Mouse (Mus musculus) MEL (cell line): ENCODE data around the gene Rbfox2. TPM values are rescaled to one million over a fixed set of nuclear protein-coding genes. Genes with fewer than 3 reads are reported as not detected.
A peak's percentile ranks its signal among the peaks of the same experiment; 100 is the strongest.

Experiments used
- DNase-seq: peaks from one replicate; pipeline ENCODE4 v3.0.0; 2011; ENCODE audit warnings: low read depth, low spot score
- H3K27ac ChIP-seq: 2 replicates; pipeline ENCODE4 v1.5.1; 2012; ENCODE audit warnings: low read depth, mild to moderate bottlenecking, control low read depth, low read length, moderate library complexity; ENCODE audit not compliant: control insufficient read depth
- H3K27me3 ChIP-seq, 2 experiments: fragments of 150-350 bp in 1 of 2; sonication (generic) in 1 of 2; 2 replicates each; pipeline ENCODE4 v1.6.1; 2012; ENCODE audit warnings: low read length in 2 of 2, mild to moderate bottlenecking in 2 of 2, improper control_type of control experiment in 1 of 2, moderate library complexity in 1 of 2; ENCODE audit not compliant: insufficient read depth in 2 of 2, control insufficient read depth in 1 of 2
- H3K36me3 ChIP-seq, 2 experiments: 2 replicates each; pipeline ENCODE4 v1.6.1; 2012 to 2014; ENCODE audit warnings: low read length in 2 of 2, improper control_type of control experiment in 1 of 2, inconsistent platforms in 1 of 2, mild to moderate bottlenecking in 1 of 2; ENCODE audit not compliant: insufficient read depth in 2 of 2, control insufficient read depth in 1 of 2
- H3K4me1 ChIP-seq, 2 experiments: fragments of 150-350 bp in 1 of 2; sonication (generic) in 1 of 2; 2 replicates each; pipeline ENCODE4 v1.6.1; 2012; ENCODE audit warnings: low read length in 2 of 2, improper control_type of control experiment in 1 of 2, mild to moderate bottlenecking in 1 of 2; ENCODE audit not compliant: insufficient read depth in 2 of 2, control insufficient read depth in 1 of 2
- H3K4me3 ChIP-seq, 2 experiments: fragments of 150-350 bp in 1 of 2; sonication (generic) in 1 of 2; 2 replicates each; pipeline ENCODE4 v1.5.1; 2012; ENCODE audit warnings: low read depth in 2 of 2, low read length in 2 of 2, mild to moderate bottlenecking in 2 of 2, moderate library complexity in 2 of 2, control low read depth in 1 of 2, improper control_type of control experiment in 1 of 2; ENCODE audit not compliant: control insufficient read depth in 1 of 2, insufficient read depth in 1 of 2
- H3K79me2 ChIP-seq: 2 replicates; pipeline ENCODE4 v1.6.1; 2012; ENCODE audit warnings: mild to moderate bottlenecking, low read length, moderate library complexity; ENCODE audit not compliant: control insufficient read depth, poor library complexity, insufficient read depth
- H3K9ac ChIP-seq: 2 replicates; pipeline ENCODE4 v1.6.1; 2012; ENCODE audit warnings: low read depth, mild to moderate bottlenecking, control low read depth, low read length, moderate library complexity; ENCODE audit not compliant: control insufficient read depth, poor library complexity, severe bottlenecking
- H3K9me3 ChIP-seq: fragments of 150-350 bp; sonication (generic); replicated peaks from 2 replicates; pipeline ENCODE4 v1.6.1; 2012; ENCODE audit warnings: mild to moderate bottlenecking, low read length, improper control_type of control experiment, moderate library complexity; ENCODE audit not compliant: insufficient read depth
- BHLHE40 ChIP-seq: IDR thresholded peaks from 2 replicates; pipeline ENCODE4 v1.6.1; 2012; ENCODE audit warnings: low read depth, mild to moderate bottlenecking, inconsistent platforms, low read length, improper control_type of control experiment, borderline replicate concordance
- CHD1 ChIP-seq: IDR thresholded peaks from 2 replicates; pipeline ENCODE4 v1.6.1; 2012; ENCODE audit warnings: low read depth, mild to moderate bottlenecking, inconsistent platforms, low read length, improper control_type of control experiment
- CHD2 ChIP-seq: IDR thresholded peaks from 2 replicates; pipeline ENCODE4 v1.6.1; 2011; ENCODE audit warnings: low read length, improper control_type of control experiment
- CTCF ChIP-seq, 3 experiments: IDR thresholded peaks in 2 of 3; conservative IDR thresholded peaks in 1 of 3; 2 replicates each; pipeline ENCODE4 v1.5.1; 2011 to 2012; ENCODE audit warnings: low read length in 3 of 3, low read depth in 2 of 3, mild to moderate bottlenecking in 2 of 3, improper control_type of control experiment in 1 of 3, inconsistent platforms in 1 of 3, mixed read lengths in 1 of 3, moderate library complexity in 1 of 3; ENCODE audit not compliant: control insufficient read depth in 1 of 3, insufficient read depth in 1 of 3, poor library complexity in 1 of 3, severe bottlenecking in 1 of 3
- ELF1 ChIP-seq: IDR thresholded peaks from 2 replicates; pipeline ENCODE4 v1.6.1; 2014; ENCODE audit warnings: low read depth, mild to moderate bottlenecking, inconsistent platforms, low read length, improper control_type of control experiment, moderate library complexity
- GATA1 ChIP-seq: IDR thresholded peaks from 2 replicates; pipeline ENCODE4 v1.6.1; 2011; ENCODE audit warnings: low read depth, low read length, improper control_type of control experiment
- JUND ChIP-seq: IDR thresholded peaks from 2 replicates; pipeline ENCODE4 v1.6.1; 2011; ENCODE audit warnings: low read depth, mild to moderate bottlenecking, improper control_type of control experiment, low read length
- MAX ChIP-seq: IDR thresholded peaks from 2 replicates; pipeline ENCODE4 v1.6.1; 2011; ENCODE audit warnings: low read length, improper control_type of control experiment
- MAZ ChIP-seq: IDR thresholded peaks from 2 replicates; pipeline ENCODE4 v1.6.1; 2012; ENCODE audit warnings: low read depth, mild to moderate bottlenecking, inconsistent platforms, low read length, improper control_type of control experiment
- MXI1 ChIP-seq: IDR thresholded peaks from 2 replicates; pipeline ENCODE4 v1.6.1; 2011; ENCODE audit warnings: mild to moderate bottlenecking, low read depth, low read length, improper control_type of control experiment
- NELFE ChIP-seq: IDR thresholded peaks from 2 replicates; pipeline ENCODE4 v1.6.1; 2011; ENCODE audit warnings: low read depth, low read length, improper control_type of control experiment
- POLR2A ChIP-seq, 2 experiments: IDR thresholded peaks; 2 replicates each; pipeline ENCODE4 v1.6.1; 2011 to 2012; ENCODE audit warnings: low read length in 2 of 2, mild to moderate bottlenecking in 2 of 2, control low read depth in 1 of 2, improper control_type of control experiment in 1 of 2, low read depth in 1 of 2, moderate library complexity in 1 of 2; ENCODE audit not compliant: control insufficient read depth in 1 of 2, insufficient read depth in 1 of 2, poor library complexity in 1 of 2
- POLR2AphosphoS5 ChIP-seq: IDR thresholded peaks from 2 replicates; pipeline ENCODE4 v1.6.1; 2012; ENCODE audit warnings: low read depth, borderline replicate concordance, mild to moderate bottlenecking, inconsistent platforms, low read length, moderate library complexity, mixed read lengths
- RAD21 ChIP-seq: IDR thresholded peaks from 2 replicates; pipeline ENCODE4 v1.6.1; 2011; ENCODE audit warnings: mild to moderate bottlenecking, low read depth, low read length, improper control_type of control experiment
- RCOR1 ChIP-seq: IDR thresholded peaks from 2 replicates; pipeline ENCODE4 v1.6.1; 2012; ENCODE audit warnings: low read depth, mild to moderate bottlenecking, inconsistent platforms, low read length, improper control_type of control experiment
- SIN3A ChIP-seq: IDR thresholded peaks from 2 replicates; pipeline ENCODE4 v1.6.1; 2012; ENCODE audit warnings: low read length, improper control_type of control experiment, inconsistent platforms
- SMC3 ChIP-seq: IDR thresholded peaks from 2 replicates; pipeline ENCODE4 v1.6.1; 2011; ENCODE audit warnings: low read depth, low read length, improper control_type of control experiment
- TCF12 ChIP-seq: IDR thresholded peaks from 2 replicates; pipeline ENCODE4 v1.6.1; 2014; ENCODE audit warnings: low read depth, mild to moderate bottlenecking, inconsistent platforms, low read length, improper control_type of control experiment, moderate library complexity
- USF1 ChIP-seq: IDR thresholded peaks from 2 replicates; pipeline ENCODE4 v1.6.1; 2014; ENCODE audit warnings: low read depth, mild to moderate bottlenecking, inconsistent platforms, low read length, improper control_type of control experiment, moderate library complexity
- ZMIZ1 ChIP-seq: IDR thresholded peaks from 2 replicates; pipeline ENCODE4 v1.6.1; 2012; ENCODE audit warnings: low read depth, mild to moderate bottlenecking, inconsistent platforms, low read length, improper control_type of control experiment, moderate library complexity
- polyA plus RNA-seq, 2 experiments: library from polyadenylated mRNA; stranded (reverse) in 1 of 2; unstranded in 1 of 2; fragments of >175 nt in 1 of 2; fragments of >200 nt in 1 of 2; gene quantifications; 2 replicates each; pipeline versions ENCODE4 v1.2.1 to v1.2.4; 2012; ENCODE audit warnings: low replicate concordance in 2 of 2, low read depth in 1 of 2; ENCODE audit not compliant: insufficient read length in 2 of 2, insufficient read depth in 1 of 2, missing spikeins in 1 of 2
- total RNA-seq: library from RNA; depleted of rRNA; stranded (reverse); fragments of 300-350 nt; gene quantifications from 2 replicates; pipeline ENCODE4 v1.2.3, GENCODE M21; 2012

Gene Rbfox2
- total and polyA plus RNA-seq, 3 experiments, result 3.4 to 6.0 TPM; not detected in 1

DNA sequence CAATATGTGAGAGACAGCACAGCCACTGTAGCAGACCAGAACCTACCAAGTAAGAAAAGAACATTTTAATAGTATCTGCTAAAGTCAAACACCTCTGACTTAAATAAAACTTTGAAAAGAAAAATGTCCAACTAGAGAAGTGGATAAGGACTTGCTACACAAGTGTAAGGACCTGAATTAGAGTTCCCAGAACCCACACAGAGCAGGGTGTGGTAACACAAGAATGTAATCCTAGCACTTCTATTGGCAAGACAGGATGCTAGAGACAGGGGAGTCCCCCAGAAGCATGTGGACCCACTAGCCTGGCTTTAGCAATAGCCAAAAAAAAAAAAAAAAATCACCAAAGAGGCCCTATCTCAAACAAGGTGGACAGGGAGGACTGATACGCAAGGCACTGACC is 26.7 kb downstream of the Rbfox2 start:
- Histone ChIP-seq H3K27me3 (no peaks in the 10 kb centered on the region), H3K4me1 (no peaks in the 10 kb centered on the region), H3K9me3 (no peaks in the 10 kb centered on the region), H3K4me3 (no peak overlapping the region), H3K27ac (no peak overlapping the region), H3K79me2 (no peaks in the 10 kb centered on the region), H3K36me3 (no peaks in the 10 kb centered on the region), H3K9ac (no peak overlapping the region)
- no peak for TF ChIP-seq CTCF (IDR thresholded peaks at IDR 0.05 in 2 of 3, conservative IDR thresholded peaks at IDR 0.05 in 1 of 3; ENCODE audit: control insufficient read depth in 1 of 3, insufficient read depth in 1 of 3, low read depth in 2 of 3, low read length in 3 of 3, poor library complexity in 1 of 3, severe bottlenecking in 1 of 3)
- TF ChIP-seq JUND, result no peak
- no peak for DNase-seq

DNA sequence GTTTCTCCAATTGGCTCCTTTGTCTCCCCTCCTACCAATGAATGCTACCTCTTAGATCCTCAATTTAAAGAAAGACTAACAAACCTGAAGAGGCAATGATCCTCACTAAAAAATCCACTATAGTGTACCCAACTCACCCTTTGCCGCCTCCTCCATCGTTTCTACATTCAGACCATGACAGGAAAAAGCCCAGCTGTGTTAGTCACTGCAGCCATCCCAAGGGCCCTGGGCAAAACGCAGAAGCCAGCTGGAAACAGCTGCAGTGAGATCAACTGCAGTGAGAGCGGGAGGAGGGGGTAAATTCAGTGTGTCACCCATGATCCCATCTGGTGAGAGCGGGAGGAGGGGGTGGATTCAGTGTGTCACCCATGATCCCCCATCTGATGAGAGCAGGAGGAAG is 28.0 kb downstream of the Rbfox2 start:
- no peak for DNase-seq
- Histone ChIP-seq H3K36me3 (no peaks in the 10 kb centered on the region), H3K4me1 (no peaks in the 10 kb centered on the region), H3K27ac (no peak overlapping the region), H3K9me3 (no peaks in the 10 kb centered on the region), H3K79me2 (no peaks in the 10 kb centered on the region), H3K4me3 (no peak overlapping the region), H3K27me3 (no peaks in the 10 kb centered on the region), H3K9ac (no peak overlapping the region)
- no peak for TF ChIP-seq NELFE
- no peak for TF ChIP-seq TCF12
- TF ChIP-seq CHD2, result no peak
- TF ChIP-seq MXI1, result no peak
- no peak for TF ChIP-seq POLR2A (IDR thresholded peaks at IDR 0.05; ENCODE audit: control insufficient read depth in 1 of 2, insufficient read depth in 1 of 2, low read depth in 1 of 2, low read length in 2 of 2, poor library complexity in 1 of 2)

DNA sequence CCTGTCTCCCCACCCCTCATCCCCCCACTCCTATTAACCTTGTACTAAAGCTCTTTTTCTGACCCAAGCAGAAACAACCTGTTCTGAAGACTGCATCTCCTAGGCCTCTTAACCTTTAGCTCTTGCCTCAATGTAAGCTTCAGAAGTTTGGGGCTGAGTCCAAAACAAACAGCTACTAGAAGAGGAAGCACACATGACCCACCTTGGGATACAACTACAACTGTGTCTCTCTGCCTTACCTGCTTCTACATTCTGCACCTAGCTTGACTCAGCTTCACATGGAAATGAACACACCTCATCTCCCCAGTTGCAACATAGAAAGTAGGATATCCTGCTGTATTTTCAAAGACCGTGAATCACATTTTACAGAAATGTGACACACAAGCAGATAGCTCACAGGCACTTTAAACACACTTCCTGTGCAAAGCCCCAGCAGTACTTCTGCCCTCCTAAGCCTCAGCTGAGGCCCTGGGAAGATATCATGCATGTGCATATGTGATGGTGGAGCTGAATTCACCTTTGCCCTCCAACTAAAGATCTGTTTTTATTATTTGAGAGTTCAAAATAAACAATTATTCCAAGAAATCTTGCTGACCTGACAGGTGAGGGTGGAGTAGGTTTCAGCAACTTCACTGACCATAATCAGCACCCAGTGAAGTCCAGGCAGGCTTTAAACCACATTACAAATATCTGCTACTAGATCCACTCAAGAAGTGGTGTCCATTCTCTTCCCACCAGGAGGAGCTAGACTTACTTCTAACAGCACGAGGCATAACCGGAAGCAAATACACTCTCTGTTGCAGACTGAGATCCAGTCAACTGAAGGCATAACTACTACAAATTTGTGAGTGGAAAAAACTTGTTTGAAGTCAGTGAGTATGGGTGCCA is 29.7 kb downstream of the Rbfox2 start:
- no peak for TF ChIP-seq POLR2A (IDR thresholded peaks at IDR 0.05; ENCODE audit: control insufficient read depth in 1 of 2, insufficient read depth in 1 of 2, low read depth in 1 of 2, low read length in 2 of 2, poor library complexity in 1 of 2)
- TF ChIP-seq RCOR1, result no peak
- no peak for TF ChIP-seq TCF12
- TF ChIP-seq CTCF (IDR thresholded peaks at IDR 0.05 in 2 of 3, conservative IDR thresholded peaks at IDR 0.05 in 1 of 3; ENCODE audit: control insufficient read depth in 1 of 3, insufficient read depth in 1 of 3, low read depth in 2 of 3, low read length in 3 of 3, poor library complexity in 1 of 3, severe bottlenecking in 1 of 3), result peak in 1 of 3 experiments; percentile 27; a peak in 3 of 6 replicates
- no peak for TF ChIP-seq ZMIZ1
- no peak for TF ChIP-seq POLR2AphosphoS5
- peak; percentile 33 for TF ChIP-seq SMC3
- TF ChIP-seq CHD1, result no peak
- no peak for TF ChIP-seq MAX
- no peak for TF ChIP-seq USF1
- no peak for TF ChIP-seq BHLHE40
- TF ChIP-seq ELF1, result no peak
- no peak for TF ChIP-seq GATA1
- TF ChIP-seq MAZ, result no peak
- TF ChIP-seq SIN3A, result no peak
- TF ChIP-seq RAD21, result peak; percentile 3

More for the DNA sequence above, 29.7 kb downstream of the Rbfox2 start:
- Histone ChIP-seq H3K4me3 (no peak overlapping the region), H3K79me2 (no peaks in the 10 kb centered on the region), H3K9ac (no peak overlapping the region), H3K36me3 (no peaks in the 10 kb centered on the region), H3K27ac (no peak overlapping the region), H3K27me3 (no peaks in the 10 kb centered on the region), H3K9me3 (no peaks in the 10 kb centered on the region), H3K4me1 (no peaks in the 10 kb centered on the region)
- peak; percentile 6 for DNase-seq
